Mouse (Mus musculus): ENCODE data around the gene Muc5ac. TPM values are rescaled to one million over a fixed set of nuclear protein-coding genes. Genes with fewer than 3 reads are reported as not detected.

Gene Muc5ac
- polyA plus RNA-seq (2016; fragmentation: Nextera tagmentation; extraction: Ambion mirVana) = not detected in 2 replicates

DNA sequence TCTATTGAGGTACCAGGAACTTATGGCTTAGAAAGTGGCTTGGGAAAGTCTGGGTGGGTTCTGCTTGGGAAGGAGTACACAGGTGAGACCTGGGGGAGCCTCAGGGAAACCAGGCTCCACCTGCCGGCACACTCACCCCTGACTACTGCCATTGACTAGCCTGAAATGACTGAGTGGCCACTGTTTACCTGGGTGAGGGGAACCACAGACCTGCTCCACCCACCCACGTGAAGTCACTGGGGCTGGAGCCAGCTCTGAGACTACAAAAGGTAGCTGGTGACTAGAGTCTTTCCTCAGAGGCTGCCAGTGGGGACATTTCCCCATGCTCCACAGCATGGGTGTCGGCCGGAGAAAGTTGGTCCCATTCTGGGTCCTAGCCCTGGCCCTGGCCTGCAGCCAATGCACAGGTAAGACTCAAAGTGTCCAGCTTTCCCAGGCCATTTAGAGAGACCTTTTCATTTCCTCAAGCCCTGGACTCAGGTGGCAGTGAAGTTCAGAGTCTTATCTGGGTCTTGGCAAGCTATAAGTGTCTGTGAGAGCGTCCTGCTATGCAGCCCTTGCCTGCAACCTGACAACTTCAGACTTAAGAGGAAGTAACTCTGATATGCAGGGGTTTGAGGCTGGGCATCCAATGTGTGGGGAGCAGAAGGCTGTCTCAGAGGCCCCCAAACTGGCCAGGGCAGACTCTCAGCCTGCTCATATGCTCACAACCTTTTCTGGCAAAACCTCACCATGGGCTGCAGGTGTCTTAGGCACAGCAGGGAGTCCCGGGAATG, at the start of gene Muc5ac:
Gene Muc5ac, plus strand, starts transcription at position 296 of the 776 bp plus-strand sequence.
- H3K27ac ChIP-seq = no peak within 1 kb of the TSS
- H3K4me1 ChIP-seq (replicated peaks) = 0 out of 2 replicates have a peak, but pooled peaks cover 3% of the 10 kb centered on the region
- no peak for DNase-seq (ENCODE audit: low spot score)
- no peaks in the 10 kb centered on the region for H3K36me3 ChIP-seq
- WGBS = 84% methylated on average over 6 of the region's 6 CpGs
- H3K4me3 ChIP-seq = no peak within 1 kb of the TSS
- no peaks in the 10 kb centered on the region for H3K9me3 ChIP-seq
- no peaks in the 10 kb centered on the region for H3K27me3 ChIP-seq (ENCODE audit: insufficient read depth, poor library complexity, severe bottlenecking)

DNA sequence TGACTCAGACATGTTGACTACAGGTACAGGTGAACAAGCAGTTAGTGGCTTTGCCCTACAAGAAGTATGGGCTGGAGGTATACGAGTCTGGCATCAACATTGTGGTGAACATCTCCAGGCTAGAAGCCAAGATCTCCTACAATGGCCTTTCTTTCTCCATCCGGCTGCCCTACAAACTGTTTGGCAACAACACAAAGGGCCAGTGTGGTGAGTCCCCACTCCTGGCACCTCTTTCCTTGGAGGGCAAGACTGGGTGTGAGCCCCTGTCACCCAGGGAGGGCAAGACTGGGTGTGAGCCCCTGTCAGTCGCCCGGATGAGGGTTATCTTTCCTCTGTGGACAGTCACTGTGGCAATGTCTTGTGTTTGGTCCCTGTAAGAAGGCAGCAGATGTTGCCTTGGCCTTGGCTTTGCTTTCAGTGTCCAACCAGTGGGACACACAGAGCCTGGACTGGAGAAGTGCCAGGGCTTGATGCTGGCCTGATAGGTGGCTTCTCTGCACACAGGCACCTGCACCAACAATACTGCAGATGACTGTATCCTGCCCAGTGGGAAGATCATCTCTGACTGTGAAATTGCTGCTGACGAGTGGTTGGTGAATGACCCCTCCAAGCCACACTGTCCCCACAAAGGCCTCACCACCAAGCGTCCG, 41.2 kb upstream of the Muc5ac start:
- no peak overlapping the region for H3K27ac ChIP-seq
- no peak for DNase-seq (ENCODE audit: low spot score)
- H3K36me3 ChIP-seq = no peaks in the 10 kb centered on the region
- H3K9me3 ChIP-seq = no peaks in the 10 kb centered on the region
- 88% methylated on average over 7 of the region's 7 CpGs for WGBS
- no peaks in the 10 kb centered on the region for H3K27me3 ChIP-seq (ENCODE audit: insufficient read depth, poor library complexity, severe bottlenecking)
- no peaks in the 10 kb centered on the region for H3K4me1 ChIP-seq (replicated peaks)
- H3K4me3 ChIP-seq = no peak overlapping the region

GRCm38 (mm10) chr7:141752513-141752912, 36.3 kb upstream of the Muc5ac start:
- no peaks in the 10 kb centered on the region for H3K36me3 ChIP-seq
- H3K4me1 ChIP-seq (replicated peaks) = no peaks in the 10 kb centered on the region
- 90% methylated on average over 6 of the region's 6 CpGs for WGBS
- H3K27ac ChIP-seq = no peak overlapping the region
- no peak overlapping the region for H3K4me3 ChIP-seq
- no peaks in the 10 kb centered on the region; the same call in 1 of the 2 replicates for H3K27me3 ChIP-seq (ENCODE audit: insufficient read depth, poor library complexity, severe bottlenecking)
- DNase-seq (ENCODE audit: low spot score) = no peak
- no peaks in the 10 kb centered on the region for H3K9me3 ChIP-seq

GRCm38 (mm10) chr7:141755831-141756230, 32.9 kb upstream of the Muc5ac start:
- Histone ChIP-seq H3K4me3 (no peak overlapping the region), H3K27me3 (ENCODE audit: insufficient read depth, poor library complexity, severe bottlenecking) (no peaks in the 10 kb centered on the region; the same call in 1 of the 2 replicates), H3K9me3 (no peaks in the 10 kb centered on the region), H3K36me3 (no peaks in the 10 kb centered on the region), H3K27ac (no peak overlapping the region), H3K4me1 (replicated peaks) (0 out of 2 replicates have a peak, but pooled peaks cover 5% of the 10 kb centered on the region)
- 54% methylated on average over 4 of the region's 4 CpGs for WGBS
- peak; percentile 77 for DNase-seq (ENCODE audit: low spot score)

GRCm38 (mm10) chr7:141758291-141758690, 30.5 kb upstream of the Muc5ac start:
- H3K9me3 ChIP-seq = no peaks in the 10 kb centered on the region
- 76% methylated on average over 4 of the region's 4 CpGs for WGBS
- no peak overlapping the region for H3K4me3 ChIP-seq
- no peaks in the 10 kb centered on the region for H3K36me3 ChIP-seq
- no peak overlapping the region for H3K27ac ChIP-seq
- no peaks in the 10 kb centered on the region; the same call in 1 of the 2 replicates for H3K27me3 ChIP-seq (ENCODE audit: insufficient read depth, poor library complexity, severe bottlenecking)
- 0 out of 2 replicates have a peak, but pooled peaks cover 5% of the 10 kb centered on the region for H3K4me1 ChIP-seq (replicated peaks)
- DNase-seq (ENCODE audit: low spot score) = no peak

- DNase-seq (ENCODE audit: low spot score) = no peak
- WGBS = 85% methylated on average over 3 of the region's 3 CpGs
- Histone ChIP-seq H3K9me3 (no peaks in the 10 kb centered on the region), H3K27ac (no peak overlapping the region), H3K36me3 (no peaks in the 10 kb centered on the region), H3K27me3 (ENCODE audit: insufficient read depth, poor library complexity, severe bottlenecking) (no peaks in the 10 kb centered on the region), H3K4me3 (no peak overlapping the region), H3K4me1 (replicated peaks) (peaks cover 26% of the 10 kb centered on the region)
These were observed 18.3 kb upstream of the Muc5ac start for GRCm38 (mm10) chr7:141770521-141770920.

DNA sequence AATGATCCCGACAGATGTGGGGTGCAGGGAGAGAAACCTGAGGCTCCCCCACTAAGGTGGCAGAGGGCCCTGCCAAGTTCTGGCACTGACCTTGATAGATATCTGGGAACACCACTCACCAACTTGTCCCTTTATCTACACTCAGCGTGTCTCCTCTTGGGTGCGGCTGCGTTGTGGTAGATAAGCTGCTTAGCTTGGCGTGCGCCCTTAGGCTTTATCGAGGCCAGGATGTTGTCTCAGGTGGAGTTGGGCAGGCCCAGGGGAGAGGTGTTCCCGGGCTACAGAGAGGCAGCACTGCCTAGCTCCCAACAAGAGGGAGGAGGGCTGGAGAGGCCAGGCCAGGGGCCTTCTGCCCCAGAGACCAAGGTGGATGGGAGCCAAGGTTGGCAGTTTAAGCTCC, 17.8 kb upstream of the Muc5ac start:
- Histone ChIP-seq H3K4me1 (replicated peaks) (peaks cover 26% of the 10 kb centered on the region), H3K27ac (no peak overlapping the region), H3K4me3 (no peak overlapping the region), H3K9me3 (no peaks in the 10 kb centered on the region), H3K36me3 (no peaks in the 10 kb centered on the region), H3K27me3 (ENCODE audit: insufficient read depth, poor library complexity, severe bottlenecking) (no peaks in the 10 kb centered on the region)
- 88% methylated on average over 8 of the region's 8 CpGs for WGBS
- DNase-seq (ENCODE audit: low spot score) = no peak

DNA sequence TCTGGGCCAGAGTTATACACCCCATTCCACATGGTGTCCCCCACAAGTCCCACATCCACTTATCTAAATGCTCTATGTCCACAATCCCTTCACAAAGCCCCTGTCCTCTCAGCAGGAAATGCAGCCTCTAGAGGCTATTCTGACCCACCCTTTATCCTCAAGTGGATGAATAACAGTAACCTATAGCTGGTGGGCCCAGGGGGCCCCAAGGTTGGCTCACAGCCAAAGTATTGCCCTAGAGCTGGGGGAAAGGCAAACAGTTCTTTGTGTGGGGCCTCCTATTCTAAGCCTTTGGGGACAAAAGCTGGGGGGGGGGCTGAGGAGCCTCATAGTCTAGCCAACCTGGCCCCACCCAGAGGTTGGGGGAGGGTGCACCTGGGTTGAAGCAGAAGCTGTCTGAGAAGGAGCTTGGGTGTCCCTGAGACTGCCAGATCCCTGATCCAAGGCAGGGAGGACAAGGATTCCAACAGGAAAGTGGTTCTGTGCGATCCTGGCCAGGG, 16.7 kb upstream of the Muc5ac start:
- peaks cover 26% of the 10 kb centered on the region for H3K4me1 ChIP-seq (replicated peaks)
- H3K9me3 ChIP-seq = 0 out of 2 replicates have a peak, but pooled peaks cover 1% of the 10 kb centered on the region
- WGBS = 74% methylated on average over 1 of the region's 1 CpGs
- H3K27me3 ChIP-seq (ENCODE audit: insufficient read depth, poor library complexity, severe bottlenecking) = no peaks in the 10 kb centered on the region
- no peaks in the 10 kb centered on the region for H3K36me3 ChIP-seq
- no peak for DNase-seq (ENCODE audit: low spot score)
- no peak overlapping the region for H3K4me3 ChIP-seq
- H3K27ac ChIP-seq = peak overlapping the region; percentile 17; the same call in 1 of the 2 replicates

- 93% methylated on average over 2 of the region's 2 CpGs for WGBS
- H3K36me3 ChIP-seq = no peaks in the 10 kb centered on the region
- no peaks in the 10 kb centered on the region for H3K27me3 ChIP-seq (ENCODE audit: insufficient read depth, poor library complexity, severe bottlenecking)
- H3K9me3 ChIP-seq = 0 out of 2 replicates have a peak, but pooled peaks cover 2% of the 10 kb centered on the region
- no peak overlapping the region for H3K4me3 ChIP-seq
- no peak overlapping the region for H3K27ac ChIP-seq
- peaks cover 26% of the 10 kb centered on the region for H3K4me1 ChIP-seq (replicated peaks)
- DNase-seq (ENCODE audit: low spot score) = no peak
These were observed 13.9 kb upstream of the Muc5ac start for GRCm38 (mm10) chr7:141774855-141775254.

DNA sequence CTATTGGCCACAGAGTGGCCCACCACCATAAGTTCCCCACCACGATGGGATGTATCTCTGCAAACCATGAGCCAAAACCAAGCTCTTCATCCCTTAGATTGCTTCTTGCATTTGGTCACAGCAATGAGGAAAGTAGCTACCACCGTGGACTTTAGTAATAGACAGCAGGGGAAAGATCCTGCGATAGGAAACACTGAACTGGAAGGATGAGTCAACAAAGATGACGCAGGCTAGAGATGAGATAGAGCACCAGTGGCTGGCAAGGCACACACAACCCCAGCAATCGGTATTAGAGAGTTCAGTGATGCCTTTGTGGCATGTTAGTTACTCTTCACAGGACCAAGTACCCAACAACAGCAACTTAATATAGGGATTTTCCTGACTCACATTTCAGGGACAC, 12.6 kb upstream of the Muc5ac start:
- 0 out of 2 replicates have a peak, but pooled peaks cover 2% of the 10 kb centered on the region for H3K9me3 ChIP-seq
- no peaks in the 10 kb centered on the region for H3K36me3 ChIP-seq
- no peak overlapping the region for H3K4me3 ChIP-seq
- peaks cover 22% of the 10 kb centered on the region for H3K4me1 ChIP-seq (replicated peaks)
- no peaks in the 10 kb centered on the region for H3K27me3 ChIP-seq (ENCODE audit: insufficient read depth, poor library complexity, severe bottlenecking)
- no peak for DNase-seq (ENCODE audit: low spot score)
- 90% methylated on average over 5 of the region's 5 CpGs for WGBS
- no peak overlapping the region for H3K27ac ChIP-seq

GRCm38 (mm10) chr7:141794251-141794650, 5.5 kb downstream of the Muc5ac start:
- Histone ChIP-seq H3K36me3 (no peaks in the 10 kb centered on the region), H3K27ac (no peak overlapping the region), H3K4me1 (replicated peaks) (no peaks in the 10 kb centered on the region), H3K9me3 (peaks cover 19% of the 10 kb centered on the region), H3K27me3 (ENCODE audit: insufficient read depth, poor library complexity, severe bottlenecking) (no peaks in the 10 kb centered on the region), H3K4me3 (no peak overlapping the region)
- no peak for DNase-seq (ENCODE audit: low spot score)
- 93% methylated on average over 1 of the region's 1 CpGs for WGBS

DNA sequence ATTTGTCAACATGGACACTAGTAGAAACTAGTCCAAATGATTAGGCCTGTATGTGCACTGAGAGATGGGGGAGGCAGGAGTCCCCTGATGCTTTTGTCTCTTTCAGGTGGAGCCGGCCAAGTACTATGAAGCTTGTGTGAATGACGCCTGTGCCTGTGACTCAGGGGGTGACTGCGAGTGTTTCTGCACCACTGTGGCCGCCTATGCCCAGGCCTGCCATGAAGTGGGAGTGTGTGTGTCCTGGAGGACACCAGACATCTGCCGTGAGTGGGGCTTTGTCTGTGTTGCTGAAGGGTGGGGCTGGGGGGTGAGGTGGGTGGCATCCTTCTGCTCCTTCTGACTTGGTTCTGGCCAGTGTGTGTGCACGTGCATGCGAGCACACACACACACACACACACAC, 14.4 kb downstream of the Muc5ac start:
- H3K36me3 ChIP-seq = no peaks in the 10 kb centered on the region
- H3K27me3 ChIP-seq (ENCODE audit: insufficient read depth, poor library complexity, severe bottlenecking) = no peaks in the 10 kb centered on the region
- WGBS = 85% methylated on average over 7 of the region's 7 CpGs
- peaks cover 8% of the 10 kb centered on the region; the same call in 1 of the 2 replicates for H3K9me3 ChIP-seq
- H3K4me1 ChIP-seq (replicated peaks) = no peaks in the 10 kb centered on the region
- DNase-seq (ENCODE audit: low spot score) = no peak
- no peak overlapping the region for H3K4me3 ChIP-seq
- H3K27ac ChIP-seq = no peak overlapping the region

DNA sequence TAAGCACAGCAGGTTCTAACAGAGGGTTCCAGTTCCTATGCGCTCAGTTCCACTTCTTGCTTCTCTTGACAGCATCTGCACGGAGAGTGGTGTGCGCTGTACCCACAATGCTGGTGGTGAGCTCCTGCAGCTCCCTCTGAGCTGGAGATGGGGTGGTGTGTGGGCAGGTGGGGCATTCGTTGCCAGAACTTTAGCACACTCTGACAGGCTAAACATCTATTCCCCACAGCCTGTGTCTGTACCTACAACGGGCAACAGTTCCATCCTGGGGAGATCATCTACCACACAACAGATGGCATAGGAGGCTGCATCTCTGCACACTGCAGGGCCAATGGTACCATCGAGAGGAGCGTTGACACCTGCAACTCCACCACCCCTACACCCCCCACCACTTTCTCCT, 16.6 kb downstream of the Muc5ac start:
- H3K27ac ChIP-seq = no peak overlapping the region
- H3K36me3 ChIP-seq = no peaks in the 10 kb centered on the region
- WGBS = 87% methylated on average over 7 of the region's 7 CpGs
- H3K4me3 ChIP-seq = no peak overlapping the region
- no peak for DNase-seq (ENCODE audit: low spot score)
- no peaks in the 10 kb centered on the region for H3K9me3 ChIP-seq
- no peaks in the 10 kb centered on the region for H3K4me1 ChIP-seq (replicated peaks)
- H3K27me3 ChIP-seq (ENCODE audit: insufficient read depth, poor library complexity, severe bottlenecking) = no peaks in the 10 kb centered on the region
